Mouse (Mus musculus): ENCODE data around the gene Hist2h2be.

DNA sequence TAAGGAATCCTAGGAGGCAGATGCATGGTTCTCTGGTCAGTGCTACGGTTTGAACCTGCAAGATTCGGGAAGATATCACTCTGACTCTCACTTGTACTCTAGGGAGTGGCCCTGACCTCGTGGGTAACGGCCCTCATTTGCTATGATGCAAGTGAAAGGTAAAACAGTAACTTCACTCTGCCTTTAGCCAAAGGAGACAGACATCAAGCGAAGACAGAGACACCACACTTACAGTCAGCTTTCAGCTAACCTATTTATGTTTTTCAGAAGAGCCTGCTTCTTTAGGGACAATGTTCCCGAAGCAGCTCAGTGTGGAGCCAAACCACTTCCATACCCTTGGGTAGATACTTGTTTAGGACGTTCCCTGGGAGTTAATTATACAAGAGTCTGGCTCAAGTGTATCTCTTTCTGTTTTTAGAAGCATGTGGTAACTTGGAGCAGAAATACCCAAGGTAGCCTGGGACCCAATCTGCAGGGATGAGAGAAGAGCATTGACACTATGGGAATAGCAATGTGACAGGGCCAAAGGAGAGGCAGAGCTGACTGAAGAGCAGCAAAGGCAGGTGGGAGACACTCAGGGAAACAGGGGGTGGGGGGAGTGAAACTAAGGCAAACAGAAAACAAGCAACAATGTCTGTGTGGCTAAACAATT, 23.1 kb downstream of the Hist2h2be start:
- TF ChIP-seq TAL1 (IDR thresholded peaks at IDR 0.05; ENCODE audit: low read length) (no peak), GATA1 (IDR thresholded peaks at IDR 0.05; ENCODE audit: low read length) (no peak)
